In genomic region chr2:130261914-130262313, GRCm38 (mm10) we compare ENCODE assay signal across 16 mouse cellular contexts. TPM values are rescaled to one million over a fixed set of nuclear protein-coding genes. Genes with fewer than 3 reads are reported as not detected.
"Had no signal": no experiment of that assay in that cellular context is flagged by ENCODE, and none has a peak within 500 bp of the region (broad histone marks: within the 10 kb centered on the region; RNA-seq: fewer than 3 reads in every experiment).

No protein-coding gene starts in this region.

- H3K9me3 ChIP-seq: megakaryocyte, embryonic 14.5 days; midbrain, embryonic 13.5 days; midbrain, embryonic 15.5 days; neural tube, embryonic 12.5 days had no signal

- H3K4me1 ChIP-seq: midbrain, embryonic 13.5 days; midbrain, embryonic 15.5 days; neural tube, embryonic 12.5 days had no signal

- H3K27me3 ChIP-seq: midbrain, embryonic 13.5 days; midbrain, embryonic 15.5 days; neural tube, embryonic 12.5 days had no signal

- H3K9ac ChIP-seq: lung, embryonic 14.5 days; midbrain, embryonic 13.5 days; midbrain, embryonic 15.5 days; neural tube, embryonic 12.5 days had no signal

- H3K4me3 ChIP-seq: megakaryocyte, embryonic 14.5 days; midbrain, embryonic 13.5 days; midbrain, embryonic 15.5 days; neural tube, embryonic 12.5 days had no signal

- H3K36me3 ChIP-seq: midbrain, embryonic 13.5 days; midbrain, embryonic 15.5 days; neural tube, embryonic 12.5 days had no signal

- ATAC-seq: midbrain, embryonic 13.5 days; midbrain, embryonic 15.5 days had no signal

- DNase-seq: lung, adult 18-20 months; lung, embryonic 14.5 days; lung, postnatal 10 days; lung, postnatal 36 days; right cerebral cortex, postnatal 25 days; right cerebral cortex, postnatal 4 days; spleen, adult 18-20 months; thymus, adult 2 months; thymus, postnatal 25 days; thymus, postnatal 4 days had no signal

- H3K27ac ChIP-seq: macrophage; midbrain, embryonic 13.5 days; midbrain, embryonic 15.5 days; neural tube, embryonic 12.5 days had no signal

- H3K4me2 ChIP-seq: lung, embryonic 14.5 days; midbrain, embryonic 11.5 days; midbrain, embryonic 13.5 days; midbrain, embryonic 15.5 days; neural tube, embryonic 12.5 days had no signal

RNA-seq across cellular contexts. Expression of gene Ebf4, which starts 33.1 kb away (rescaled TPM):
- polyA plus RNA-seq: macrophage had no signal
